Mouse (Mus musculus) spleen, adult 2 months (tissue): ENCODE results near the gene Ubc.

Source experiments
- CTCF ChIP-seq: fragments of 200-500 bp; IDR thresholded peaks from 2 replicates; pipeline ENCODE4 v1.5.1; 2011; ENCODE audit warnings: mild to moderate bottlenecking, inconsistent platforms; ENCODE audit not compliant: insufficient read depth, insufficient read length, insufficient replicate concordance; ENCODE audit errors: extremely low read depth
- POLR2A ChIP-seq: fragments of 200-500 bp; IDR thresholded peaks from 2 replicates; pipeline ENCODE4 v1.6.1; 2011; ENCODE audit warnings: low read depth, low read length, inconsistent platforms

DNA sequence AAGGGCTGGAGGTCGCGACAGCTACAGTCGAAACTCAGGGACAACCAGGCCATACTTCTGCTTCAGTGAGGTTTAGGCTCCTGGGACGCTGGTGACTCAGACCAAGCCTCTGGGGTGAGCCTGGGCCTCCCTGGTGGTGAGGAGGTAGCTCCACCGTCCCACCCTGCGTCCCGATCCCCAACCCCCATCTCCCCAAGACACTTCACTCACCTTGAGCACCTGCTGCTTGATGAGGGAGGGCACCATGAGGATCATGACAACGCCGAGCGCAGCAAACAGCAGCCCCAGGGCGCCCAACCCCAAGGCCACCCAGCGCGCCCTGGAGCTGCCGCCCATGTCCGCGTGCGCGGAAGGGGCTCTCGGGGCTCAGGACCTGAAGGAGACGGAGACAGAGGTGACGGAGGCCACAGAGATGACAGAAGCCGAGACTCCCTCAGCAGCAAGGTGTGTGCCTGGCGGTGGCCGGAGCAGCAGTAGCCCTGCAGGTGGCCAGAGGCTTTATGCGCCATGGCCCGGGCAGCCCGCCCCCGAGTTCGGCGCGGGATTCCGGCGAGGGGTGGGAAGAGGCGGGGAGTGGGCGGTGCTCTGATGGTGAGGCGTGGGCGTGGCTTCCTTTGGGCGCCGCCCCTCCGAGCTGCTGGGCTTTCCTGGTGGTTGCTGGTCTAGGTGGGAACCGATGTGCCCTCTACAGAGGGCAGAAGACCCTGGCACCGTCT is 49.3 kb downstream of the Ubc start, which contains the start of gene Scarb1:
- TF ChIP-seq CTCF (no peak), POLR2A (peak; percentile 61)
